Mouse (Mus musculus) testis, adult 2 months (tissue): ENCODE data around the gene Lhx2. TPM values are rescaled to one million over a fixed set of nuclear protein-coding genes. Genes with fewer than 3 reads are reported as not detected.

ENCODE experiments used
- H3K27ac ChIP-seq: fragments of 200-500 bp; 2 replicates; pipeline ENCODE4 v1.5.1; 2012; ENCODE audit warnings: low read depth, low read length; ENCODE audit not compliant: control insufficient read depth, insufficient read depth
- H3K27me3 ChIP-seq: fragments of 200-500 bp; 2 replicates; pipeline ENCODE4 v1.6.1; 2012; ENCODE audit warnings: mild to moderate bottlenecking, low read length, moderate library complexity; ENCODE audit not compliant: control insufficient read depth, insufficient read depth
- H3K36me3 ChIP-seq: fragments of 200-500 bp; 2 replicates; pipeline ENCODE4 v1.6.1; 2012; ENCODE audit warnings: mild to moderate bottlenecking, low read length; ENCODE audit not compliant: control insufficient read depth, insufficient read depth
- H3K4me1 ChIP-seq: fragments of 200-500 bp; 2 replicates; pipeline ENCODE4 v1.6.1; 2012; ENCODE audit warnings: low read length; ENCODE audit not compliant: control insufficient read depth, insufficient read depth
- H3K4me3 ChIP-seq: fragments of 200-500 bp; 2 replicates; pipeline ENCODE4 v1.5.1; 2012; ENCODE audit warnings: low read depth, mild to moderate bottlenecking, low read length, moderate library complexity, mixed read lengths; ENCODE audit not compliant: control insufficient read depth
- CTCF ChIP-seq: fragments of 200-500 bp; IDR thresholded peaks from 2 replicates; pipeline ENCODE4 v1.5.1; 2012; ENCODE audit warnings: low read depth, mild to moderate bottlenecking, inconsistent platforms, low read length, moderate library complexity; ENCODE audit not compliant: control insufficient read depth, insufficient read depth, insufficient replicate concordance
- POLR2A ChIP-seq: fragments of 200-500 bp; IDR thresholded peaks from 2 replicates; pipeline ENCODE4 v1.6.1; 2012; ENCODE audit warnings: low read depth, mild to moderate bottlenecking, inconsistent platforms, low read length, moderate library complexity; ENCODE audit not compliant: control insufficient read depth
- polyA plus RNA-seq: library from polyadenylated mRNA; depleted of rRNA; stranded (reverse); fragments of >200 nt; gene quantifications from 2 replicates; pipeline ENCODE4 v1.2.3, GENCODE M21; 2012; rRNA removed

Gene Lhx2
- 1.0 and 1.3 TPM in 2 replicates for polyA plus RNA-seq

DNA sequence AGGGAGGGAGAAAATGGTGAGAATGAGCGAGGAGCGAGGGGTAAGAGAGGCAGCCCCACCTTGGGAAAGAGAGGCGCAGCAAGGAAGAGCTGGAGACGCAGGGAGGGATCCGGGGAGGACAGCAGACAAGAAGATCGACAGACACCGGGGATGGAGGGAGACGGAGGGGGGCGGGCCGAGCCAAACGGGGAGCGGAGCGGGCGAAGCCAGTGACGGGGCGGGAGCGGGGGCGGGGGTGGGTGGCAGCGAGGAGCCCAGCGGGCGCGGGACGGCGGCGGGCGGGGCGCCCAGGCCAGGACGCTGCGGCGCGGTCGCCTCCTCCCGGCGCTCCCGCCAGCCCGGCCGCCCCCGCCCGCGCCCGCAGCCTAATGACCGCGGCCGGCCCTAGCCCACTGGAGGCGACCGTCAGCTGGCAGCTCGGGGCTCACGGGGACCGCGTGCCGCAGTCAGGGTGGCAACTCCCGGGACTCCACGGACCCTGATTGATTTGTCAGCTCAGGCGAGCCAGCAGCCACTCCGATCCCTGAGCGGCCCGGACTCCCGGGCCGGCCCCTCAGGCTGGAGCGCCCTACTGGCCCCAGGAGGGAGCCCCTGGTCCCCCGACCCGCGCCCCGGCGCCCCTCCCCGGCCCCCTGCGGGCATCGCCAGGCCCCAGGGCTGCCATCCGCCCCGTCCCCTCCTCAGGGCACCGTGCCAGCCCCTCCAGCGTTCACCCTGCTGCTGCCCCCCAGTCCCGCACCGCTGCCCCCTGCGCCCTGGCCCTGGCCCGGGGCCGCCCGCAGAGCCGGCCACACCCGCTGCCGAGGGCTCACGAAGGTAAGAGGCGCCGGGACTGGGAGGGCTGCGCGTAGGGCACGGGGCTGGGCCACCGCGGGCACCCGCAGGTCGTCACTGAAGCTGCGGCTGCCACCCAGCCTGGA lies at the start of gene Lhx2:
Lhx2 (plus strand) TSS at position 292 of the 920 bp plus-strand sequence.
- Histone ChIP-seq H3K4me3 (peak within 1 kb of the TSS; percentile 54), H3K27ac (no peak within 1 kb of the TSS), H3K27me3 (peaks cover 12% of the 10 kb centered on the region; the same call in 1 of the 2 replicates), H3K4me1 (peaks cover 11% of the 10 kb centered on the region), H3K36me3 (no peaks in the 10 kb centered on the region)
- TF ChIP-seq POLR2A (no peak), CTCF (no peak)

DNA sequence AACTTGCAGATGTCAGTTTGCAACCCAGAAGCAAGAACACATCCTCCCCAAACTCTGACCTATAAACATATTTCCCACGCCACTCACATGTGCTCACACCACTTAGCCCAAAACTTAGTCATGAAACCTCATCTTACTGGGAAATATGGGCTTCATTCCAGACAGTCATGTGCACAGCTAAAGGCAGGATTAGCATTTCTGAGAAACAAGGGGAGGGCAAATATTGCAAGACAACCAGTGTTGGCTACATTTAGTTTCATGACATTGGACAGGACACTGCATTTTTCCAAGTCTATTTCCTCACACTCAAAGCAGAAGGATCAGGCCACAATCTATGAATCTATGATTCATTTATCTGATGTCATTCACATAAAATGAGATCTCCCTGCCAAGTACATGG lies 47.6 kb upstream of the Lhx2 start:
- Histone ChIP-seq H3K27me3 (no peaks in the 10 kb centered on the region), H3K4me3 (no peak overlapping the region), H3K36me3 (no peaks in the 10 kb centered on the region), H3K4me1 (peaks cover 6% of the 10 kb centered on the region), H3K27ac (no peak overlapping the region)
- TF ChIP-seq POLR2A: no peak
- no peak for TF ChIP-seq CTCF

DNA sequence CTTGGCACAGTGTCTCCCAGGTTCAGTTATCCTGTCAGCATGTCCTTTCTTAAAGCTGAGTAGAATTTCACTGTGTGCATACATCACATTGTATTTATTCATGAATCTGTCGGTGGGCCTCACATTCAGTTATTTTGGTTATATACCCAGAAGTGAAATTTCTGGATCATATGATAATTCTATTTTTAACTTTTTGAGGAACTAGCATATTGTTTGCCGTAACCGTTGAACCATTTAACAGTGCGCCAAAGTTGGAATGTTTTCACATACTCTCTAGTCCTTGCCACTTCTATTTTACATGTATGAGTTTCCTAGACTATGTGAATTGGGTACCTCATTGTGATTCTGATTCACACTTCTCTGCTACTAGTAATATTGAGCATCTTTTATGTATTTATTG lies 43.1 kb upstream of the Lhx2 start:
- H3K36me3 ChIP-seq: no peaks in the 10 kb centered on the region
- H3K27me3 ChIP-seq: no peaks in the 10 kb centered on the region
- no peak overlapping the region for H3K27ac ChIP-seq
- no peak overlapping the region for H3K4me3 ChIP-seq
- no peak for TF ChIP-seq POLR2A
- no peak for TF ChIP-seq CTCF
- H3K4me1 ChIP-seq: no peaks in the 10 kb centered on the region

DNA sequence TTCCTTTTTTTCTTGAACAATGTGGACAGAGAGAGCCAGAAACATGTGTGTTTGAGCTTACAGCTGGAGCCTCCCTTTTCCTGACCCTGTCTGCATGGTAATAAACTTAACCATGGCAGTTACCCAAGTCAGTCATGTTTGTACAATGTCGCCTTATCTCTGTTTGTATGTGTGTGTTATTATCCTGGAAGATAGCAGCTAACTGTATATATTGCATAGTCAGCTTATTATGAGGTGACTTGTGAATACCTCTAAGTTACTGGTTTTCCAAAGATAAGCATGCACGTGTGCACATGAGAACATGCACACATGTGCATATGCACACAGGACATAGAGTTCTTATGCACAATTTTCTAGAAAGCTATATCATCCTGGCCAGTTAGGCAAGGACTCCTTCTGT lies 38.1 kb upstream of the Lhx2 start:
- H3K36me3 ChIP-seq: no peaks in the 10 kb centered on the region
- H3K27me3 ChIP-seq: no peaks in the 10 kb centered on the region

DNA sequence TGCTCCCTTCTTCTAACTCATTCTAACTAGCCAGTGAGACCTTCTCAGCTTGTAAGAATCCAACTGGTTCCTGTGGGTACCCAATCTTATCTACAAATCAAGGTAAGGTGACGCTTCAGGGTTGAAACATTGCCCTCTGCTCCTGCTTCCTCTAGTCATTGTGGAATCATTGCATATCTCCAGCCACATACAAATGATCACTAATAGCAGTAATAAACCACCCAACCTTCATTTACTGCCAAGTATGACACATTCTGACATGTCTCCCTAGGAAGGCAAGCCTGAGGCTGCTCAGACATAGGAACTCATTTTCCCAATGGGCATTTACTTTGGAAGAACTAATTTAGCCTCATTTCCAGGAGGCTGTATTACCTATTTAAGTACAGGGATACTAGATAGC lies 33.9 kb upstream of the Lhx2 start:
- no peak overlapping the region for H3K4me3 ChIP-seq
- H3K27me3 ChIP-seq: no peaks in the 10 kb centered on the region
- H3K36me3 ChIP-seq: no peaks in the 10 kb centered on the region
- H3K27ac ChIP-seq: no peak overlapping the region
- TF ChIP-seq POLR2A: no peak
- no peak for TF ChIP-seq CTCF
- H3K4me1 ChIP-seq: no peaks in the 10 kb centered on the region

More for the DNA sequence above, 38.1 kb upstream of the Lhx2 start:
- Histone ChIP-seq H3K4me1 (no peaks in the 10 kb centered on the region), H3K4me3 (no peak overlapping the region), H3K27ac (no peak overlapping the region)
- TF ChIP-seq POLR2A (no peak), CTCF (no peak)

DNA sequence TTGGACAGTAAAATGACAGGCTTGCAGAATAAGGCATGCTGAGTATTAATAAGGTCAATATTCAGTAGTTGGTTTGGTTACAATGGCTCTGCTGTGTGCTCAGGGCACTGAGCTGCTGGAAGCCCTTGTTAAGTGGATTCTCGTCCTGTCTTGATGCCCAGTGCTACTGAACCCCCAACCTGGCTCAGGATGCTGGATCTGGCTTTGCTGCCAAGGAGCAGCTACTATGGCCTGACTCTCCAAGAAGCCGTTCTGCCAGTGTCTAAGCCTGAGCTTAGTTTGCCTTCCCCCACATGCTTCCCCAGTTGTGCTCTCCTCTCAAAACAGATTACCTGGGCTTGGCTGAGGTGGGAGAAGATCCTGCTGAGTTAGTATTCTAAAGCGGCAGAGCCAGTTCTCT lies 26.2 kb upstream of the Lhx2 start:
- no peaks in the 10 kb centered on the region for H3K27me3 ChIP-seq
- no peaks in the 10 kb centered on the region for H3K36me3 ChIP-seq
- H3K4me3 ChIP-seq: no peak overlapping the region
- TF ChIP-seq POLR2A: no peak
- TF ChIP-seq CTCF: no peak
- no peaks in the 10 kb centered on the region for H3K4me1 ChIP-seq
- no peak overlapping the region for H3K27ac ChIP-seq

DNA sequence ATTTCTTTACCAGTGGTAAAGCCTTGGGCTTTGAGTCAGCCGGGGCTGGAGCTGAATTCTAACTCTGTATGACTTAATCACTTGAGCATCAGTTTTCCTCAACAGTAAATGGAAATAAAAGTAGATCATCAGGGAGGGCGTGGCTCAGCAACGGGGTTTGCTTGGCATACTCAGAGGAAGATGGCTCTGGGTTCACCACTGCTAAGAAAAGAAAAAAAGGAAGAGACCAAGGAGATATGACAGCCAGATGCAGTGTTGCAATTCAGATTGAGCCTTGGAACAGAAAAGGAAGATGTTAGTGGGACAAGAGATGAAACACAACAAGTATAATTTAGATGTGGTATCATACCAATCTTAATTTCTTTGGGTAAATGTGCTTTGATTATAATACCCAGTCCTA lies 25.7 kb upstream of the Lhx2 start:
- no peaks in the 10 kb centered on the region for H3K27me3 ChIP-seq
- no peak for TF ChIP-seq POLR2A
- TF ChIP-seq CTCF: no peak

More for the DNA sequence above, 25.7 kb upstream of the Lhx2 start:
- Histone ChIP-seq H3K27ac (no peak overlapping the region), H3K36me3 (no peaks in the 10 kb centered on the region), H3K4me1 (no peaks in the 10 kb centered on the region), H3K4me3 (no peak overlapping the region)
